Mouse (Mus musculus) megakaryocyte, embryonic 14.5 days (primary cell): Measurements from ENCODE around the gene Pola2. TPM values are rescaled to one million over a fixed set of nuclear protein-coding genes. Genes with fewer than 3 reads are reported as not detected.

Source experiments
- H3K27me3 ChIP-seq: replicated peaks from 2 replicates; pipeline ENCODE3; 2012; ENCODE audit warnings: inconsistent platforms
- H3K36me3 ChIP-seq: replicated peaks from 2 replicates; pipeline ENCODE3; 2012; ENCODE audit warnings: low read length, inconsistent platforms, mixed read lengths
- H3K4me1 ChIP-seq: 2 replicates; pipeline ENCODE4 v1.6.1; 2012; ENCODE audit warnings: inconsistent platforms
- H3K4me3 ChIP-seq: replicated peaks from 2 replicates; pipeline ENCODE3; 2012; ENCODE audit warnings: moderate library complexity, mild to moderate bottlenecking, inconsistent platforms
- H3K9me3 ChIP-seq: 2 replicates; pipeline ENCODE4 v1.6.1; 2012; ENCODE audit warnings: inconsistent platforms
- FLI1 ChIP-seq: IDR thresholded peaks from 2 replicates; pipeline ENCODE4 v1.6.1; 2012; ENCODE audit warnings: low read length, inconsistent platforms, mixed read lengths
- GATA1 ChIP-seq: IDR thresholded peaks from 3 replicates; pipeline ENCODE4 v1.6.1; 2012; ENCODE audit warnings: mixed read lengths, low read length, inconsistent platforms, borderline replicate concordance
- polyA plus RNA-seq: library from polyadenylated mRNA; stranded (reverse); fragments of >175 nt; gene quantifications from 2 replicates; pipeline ENCODE4 v1.2.3, GENCODE M21; 2012; ENCODE audit warnings: low replicate concordance; ENCODE audit not compliant: insufficient read depth

Pola2 gene
- polyA plus RNA-seq, 1 experiment, result 14.1 TPM

DNA sequence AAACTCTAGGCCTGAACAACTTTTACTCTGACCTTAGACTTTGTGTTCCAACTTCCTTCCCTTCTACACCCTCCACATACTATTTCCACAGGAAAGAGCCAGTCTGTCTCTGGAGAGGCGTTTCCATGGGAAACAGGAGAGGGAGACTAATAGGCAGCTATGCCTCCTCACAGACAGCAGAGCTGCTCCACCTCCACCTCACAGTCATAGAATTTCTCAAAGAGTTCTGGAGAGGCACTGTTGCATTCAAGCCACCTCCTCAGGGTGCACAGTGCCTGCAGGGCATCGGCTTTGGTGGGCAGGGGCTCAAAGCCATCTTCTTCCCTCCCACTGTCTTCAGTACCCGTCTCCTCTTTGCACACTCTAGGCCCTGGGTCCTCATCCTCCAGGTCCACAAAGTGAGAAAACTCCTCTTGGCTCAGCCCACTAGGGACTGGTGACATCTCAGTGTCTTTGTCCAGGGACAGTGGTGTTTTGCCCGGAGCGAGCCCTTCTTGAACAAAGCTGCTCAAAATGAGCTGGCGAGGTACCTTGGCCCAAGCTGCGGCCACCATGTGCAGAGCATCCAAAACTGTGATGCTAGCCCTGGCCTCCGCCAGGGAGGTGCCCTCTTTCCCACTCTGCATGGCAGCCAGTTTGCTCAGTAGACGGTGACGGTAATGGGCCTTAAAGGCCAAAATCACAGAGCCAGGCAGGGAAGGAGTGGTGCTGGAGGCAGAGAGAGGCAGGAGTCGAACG is 72.3 kb downstream of the Pola2 start:
- no peak overlapping the region for H3K4me3 ChIP-seq
- H3K36me3 ChIP-seq, result peaks cover 67% of the 10 kb centered on the region
- no peaks in the 10 kb centered on the region for H3K27me3 ChIP-seq
- no peaks in the 10 kb centered on the region for H3K9me3 ChIP-seq
- TF ChIP-seq GATA1 (no peak), FLI1 (no peak)
- peaks cover 47% of the 10 kb centered on the region for H3K4me1 ChIP-seq

Other genes with a start within 250 kb of the Pola2 start
- 203 and 207 TPM in 2 replicates for gene Ehbp1l1, start 237.9 kb downstream of the Pola2 start, polyA plus RNA-seq
- gene Fam89b, start 234.5 kb downstream of the Pola2 start, polyA plus RNA-seq, result 84.3 and 173 TPM in 2 replicates
- 1.3 and 7.9 TPM in 2 replicates for gene Ltbp3, start 223.3 kb downstream of the Pola2 start, polyA plus RNA-seq
- gene Scyl1, start 192.8 kb downstream of the Pola2 start, polyA plus RNA-seq, result 30.0 and 71.8 TPM in 2 replicates
- 28.5 and 57.6 TPM in 2 replicates for gene Frmd8, start 88.9 kb downstream of the Pola2 start, polyA plus RNA-seq
- 3.6 and 6.9 TPM in 2 replicates for gene Slc25a45, start 86.4 kb downstream of the Pola2 start, polyA plus RNA-seq
- 0.57 and 1.3 TPM in 2 replicates for gene Tigd3, start 70.1 kb downstream of the Pola2 start, polyA plus RNA-seq
- gene Dpf2, start 51.2 kb downstream of the Pola2 start, polyA plus RNA-seq, result 23.0 and 44.7 TPM in 2 replicates
- gene Cdc42ep2, start 39.4 kb downstream of the Pola2 start, polyA plus RNA-seq, result 4.4 and 15.7 TPM in 2 replicates
- gene Slc22a20, start 21.9 kb upstream of the Pola2 start, polyA plus RNA-seq, result not detected in 2 replicates
- gene Capn1, start 51.7 kb upstream of the Pola2 start, polyA plus RNA-seq, result 66.2 and 91.7 TPM in 2 replicates
- gene Syvn1, start 82.4 kb upstream of the Pola2 start, polyA plus RNA-seq, result 129 and 202 TPM in 2 replicates
- 19.0 and 54.3 TPM in 2 replicates for gene Mrpl49, start 93.6 kb upstream of the Pola2 start, polyA plus RNA-seq
- 3,425 and 5,919 TPM in 2 replicates for gene Fau, start 93.6 kb upstream of the Pola2 start, polyA plus RNA-seq
- 39.7 and 64.8 TPM in 2 replicates for gene Znhit2, start 97.0 kb upstream of the Pola2 start, polyA plus RNA-seq
- gene Tm7sf2, start 104.2 kb upstream of the Pola2 start, polyA plus RNA-seq, result 26.1 and 59.5 TPM in 2 replicates
- 23.5 and 35.2 TPM in 2 replicates for gene Vps51, start 113.0 kb upstream of the Pola2 start, polyA plus RNA-seq
- gene Tmem262, start 115.8 kb upstream of the Pola2 start, polyA plus RNA-seq, result not detected in 2 replicates
- gene Gm28374, start 118.1 kb upstream of the Pola2 start, polyA plus RNA-seq, result not detected in 2 replicates
- gene Zfpl1, start 120.8 kb upstream of the Pola2 start, polyA plus RNA-seq, result 88.5 and 121 TPM in 2 replicates
- gene Cdca5, start 120.8 kb upstream of the Pola2 start, polyA plus RNA-seq, result 2.6 TPM in 1 of 2 replicates, not detected in the other
- gene AC131692.1, start 130.2 kb upstream of the Pola2 start, polyA plus RNA-seq, result 1.5 and 3.1 TPM in 2 replicates
- 0.30 TPM in 1 of 2 replicates, not detected in the other for gene Naaladl1, start 141.6 kb upstream of the Pola2 start, polyA plus RNA-seq
- 66.7 and 124 TPM in 2 replicates for gene Sac3d1, start 154.4 kb upstream of the Pola2 start, polyA plus RNA-seq
- gene Snx15, start 164.1 kb upstream of the Pola2 start, polyA plus RNA-seq, result 138 and 337 TPM in 2 replicates
- 1.7 and 3.7 TPM in 2 replicates for gene Batf2, start 176.8 kb upstream of the Pola2 start, polyA plus RNA-seq
- gene Arl2, start 177.3 kb upstream of the Pola2 start, polyA plus RNA-seq, result 46.0 and 68.7 TPM in 2 replicates
- gene Majin, start 220.2 kb upstream of the Pola2 start, polyA plus RNA-seq, result not detected in 2 replicates